Mouse (Mus musculus): Measurements from ENCODE around the gene Agbl4. TPM values are rescaled to one million over a fixed set of nuclear protein-coding genes. Genes with fewer than 3 reads are reported as not detected.

The Agbl4 gene
- total and polyA plus RNA-seq, 3 experiments: not detected

DNA sequence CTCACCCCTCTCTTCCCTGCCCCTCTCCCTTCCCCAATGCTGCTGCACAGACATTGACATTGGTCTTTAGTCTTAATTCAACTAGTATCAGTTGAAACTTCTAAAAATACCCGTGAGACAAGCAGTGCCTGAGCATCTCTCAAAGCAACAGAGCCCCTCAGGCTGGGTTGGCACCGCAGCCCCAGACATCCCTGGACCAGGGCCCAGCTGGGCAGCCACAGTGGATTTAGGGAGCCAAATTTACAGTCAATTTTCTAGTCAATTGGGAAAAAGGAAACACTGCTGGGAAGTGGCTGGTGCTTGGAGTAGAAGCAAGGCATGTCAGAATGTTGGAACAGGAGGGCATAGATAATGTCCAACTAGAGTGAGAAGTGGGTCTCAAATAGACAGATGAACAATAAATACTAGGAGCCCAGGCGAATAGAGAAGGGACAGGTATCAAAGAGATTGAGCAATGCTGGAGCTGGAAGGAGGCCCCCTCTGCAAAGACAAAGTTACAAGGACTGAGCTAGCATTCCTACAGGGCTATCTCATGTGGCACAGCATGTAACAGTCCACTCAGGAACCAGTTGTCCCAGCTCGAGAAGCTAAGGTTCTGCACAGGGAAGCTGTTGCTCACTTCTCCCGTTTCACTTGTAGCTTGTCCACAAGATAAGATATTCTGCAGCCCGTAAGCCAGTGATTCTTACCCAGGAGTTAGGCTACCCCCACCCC, 1247.8 kb downstream of the Agbl4 start:
- no peaks in the 10 kb centered on the region for H3K9me3 ChIP-seq (replicated peaks; ENCODE audit: low read length)
- in situ Hi-C loops (cut with MboI; ENCODE audit: low pct_ligation_motif_present, low pct_unique_long_range_greater_than_20kb, low sequenced_read_pairs): no loop called here
- no peaks in the 10 kb centered on the region; a peak in 1 of 4 replicates for H3K4me1 ChIP-seq (ENCODE audit: control insufficient read depth in 1 of 2, insufficient read depth in 2 of 2)
- dilution Hi-C loops (cut with MboI; ENCODE audit: extremely low pct_ligation_motif_present, extremely low pct_unique_long_range_greater_than_20kb, low sequenced_read_pairs): no loop called here
- H3K79me2 ChIP-seq (replicated peaks; ENCODE audit: control insufficient read depth, extremely low read depth, insufficient read depth, poor library complexity, severe bottlenecking): no peaks in the 10 kb centered on the region
- no peak overlapping the region for H3K27ac ChIP-seq (ENCODE audit: insufficient read depth, low read depth)
- no peak overlapping the region for H3K4me3 ChIP-seq (replicated peaks in 1 of 3; ENCODE audit: low read depth in 2 of 3, low read length in 2 of 3, poor library complexity in 1 of 3)
- no peaks in the 10 kb centered on the region for H3K36me3 ChIP-seq (replicated peaks in 1 of 2; ENCODE audit: control insufficient read depth in 1 of 2, insufficient read depth in 1 of 2, low read length in 1 of 2)
- TF ChIP-seq CTCF (conservative IDR thresholded peaks at IDR 0.05 in 1 of 2, IDR thresholded peaks at IDR 0.05 in 1 of 2; ENCODE audit: low read depth in 2 of 2, low read length in 2 of 2): no peak
- TF ChIP-seq ZKSCAN1 (IDR thresholded peaks at IDR 0.05; ENCODE audit: borderline replicate concordance, low read depth, low read length): no peak
- TF ChIP-seq JUN (IDR thresholded peaks at IDR 0.05; ENCODE audit: insufficient read depth, low read depth, low read length): no peak
- TF ChIP-seq GABPA (IDR thresholded peaks at IDR 0.05; ENCODE audit: insufficient replicate concordance, low read depth, low read length): no peak
- TF ChIP-seq ZMIZ1 (IDR thresholded peaks at IDR 0.05; ENCODE audit: low read depth, low read length): peak; percentile 98
- TF ChIP-seq MXI1 (IDR thresholded peaks at IDR 0.05; ENCODE audit: low read depth, low read length): no peak
- no peak for TF ChIP-seq RAD21 (IDR thresholded peaks at IDR 0.05; ENCODE audit: low read depth, low read length)
- TF ChIP-seq CHD1 (IDR thresholded peaks at IDR 0.05; ENCODE audit: low read depth, low read length): no peak
- no peak for TF ChIP-seq USF2 (conservative IDR thresholded peaks at IDR 0.05; ENCODE audit: low read depth, low read length)
- TF ChIP-seq POLR2A (IDR thresholded peaks at IDR 0.05; ENCODE audit: low read depth, low read length): peak; percentile 58
- no peak for TF ChIP-seq USF1 (IDR thresholded peaks at IDR 0.05; ENCODE audit: low read depth, low read length)
- no peak for TF ChIP-seq PAX5 (IDR thresholded peaks at IDR 0.05; ENCODE audit: low read length)
- no peak for TF ChIP-seq BHLHE40 (IDR thresholded peaks at IDR 0.05; ENCODE audit: low read depth, low read length)
- TF ChIP-seq HCFC1 (IDR thresholded peaks at IDR 0.05; ENCODE audit: low read depth, low read length): no peak
- no peak for TF ChIP-seq ZNF384 (IDR thresholded peaks at IDR 0.05; ENCODE audit: low read depth, low read length)
- no peak for TF ChIP-seq E2F4 (IDR thresholded peaks at IDR 0.05; ENCODE audit: insufficient replicate concordance, low read depth, low read length)
- TF ChIP-seq CHD2 (IDR thresholded peaks at IDR 0.05; ENCODE audit: low read length): no peak
- no peak for TF ChIP-seq KAT2A (IDR thresholded peaks at IDR 0.05; ENCODE audit: insufficient replicate concordance, low read length)
- no peak for TF ChIP-seq JUND (conservative IDR thresholded peaks at IDR 0.05; ENCODE audit: low read depth, low read length)
- peak; percentile 90 for TF ChIP-seq TBP (conservative IDR thresholded peaks at IDR 0.05; ENCODE audit: low read depth, low read length)
- TF ChIP-seq TCF12 (IDR thresholded peaks at IDR 0.05; ENCODE audit: low read depth, low read length): no peak
- TF ChIP-seq NRF1 (IDR thresholded peaks at IDR 0.05; ENCODE audit: low read depth, low read length): no peak
- peak overlapping the region; percentile 82 for H3K4me2 ChIP-seq (ENCODE audit: insufficient read depth, low read depth, poor library complexity, severe bottlenecking)
- H3K27me3 ChIP-seq (replicated peaks): no peaks in the 10 kb centered on the region
- DNase-seq (ENCODE audit: extremely low read depth): peak; percentile 26
- H3K9ac ChIP-seq (ENCODE audit: insufficient read depth, low read depth): peak overlapping the region; percentile 3; the same call in 1 of the 2 replicates
